Mouse (Mus musculus) E14TG2a.4 (cell line): Measurements from ENCODE around the gene Pck2.

Source experiments
- CTCF ChIP-seq: conservative IDR thresholded peaks from 2 replicates; pipeline ENCODE4 v1.5.1; 2014; ENCODE audit warnings: low read length
- POU5F1 ChIP-seq: IDR thresholded peaks from 2 replicates; pipeline ENCODE4 v1.6.1; 2014; ENCODE audit warnings: low read length, borderline replicate concordance

DNA sequence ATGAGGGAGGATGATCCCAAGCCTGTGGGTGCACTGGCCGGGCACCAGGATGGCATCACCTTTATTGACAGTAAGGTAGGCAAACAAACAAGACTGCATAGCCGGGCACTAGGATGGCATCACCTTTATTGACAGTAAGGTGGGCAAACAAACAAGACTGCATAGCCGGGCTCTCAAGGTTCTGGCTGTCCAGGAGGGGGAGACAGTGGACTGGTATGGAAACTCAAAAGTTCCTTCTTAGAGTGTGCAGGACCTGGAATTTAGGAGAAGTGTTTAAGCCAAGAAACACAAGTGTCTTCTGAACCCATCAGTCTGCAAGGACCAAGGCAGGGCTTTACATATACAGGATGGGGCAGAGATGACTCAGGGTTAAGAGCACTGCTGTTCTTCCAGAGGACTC is 25.7 kb downstream of the Pck2 start:
- TF ChIP-seq CTCF, result no peak
- no peak for TF ChIP-seq POU5F1
